Mouse (Mus musculus) thymus, adult 2 months (tissue): ENCODE results near the gene Ppm1h. TPM values are rescaled to one million over a fixed set of nuclear protein-coding genes. Genes with fewer than 3 reads are reported as not detected.

ENCODE experiments used
- DNase-seq: peaks from one replicate; pipeline ENCODE4 v3.0.0; 2021
- H3K27ac ChIP-seq: fragments of 200-500 bp; 2 replicates; pipeline ENCODE4 v1.5.1; 2012; ENCODE audit warnings: low read length, control low read depth; ENCODE audit not compliant: control insufficient read depth, insufficient read depth
- H3K27me3 ChIP-seq: fragments of 200-500 bp; 2 replicates; pipeline ENCODE4 v1.6.1; 2012; ENCODE audit warnings: mild to moderate bottlenecking, low read length, moderate library complexity, mixed read lengths; ENCODE audit not compliant: control insufficient read depth, insufficient read depth
- H3K36me3 ChIP-seq: fragments of 200-500 bp; 2 replicates; pipeline ENCODE4 v1.6.1; 2012; ENCODE audit warnings: mild to moderate bottlenecking, low read length, moderate library complexity; ENCODE audit not compliant: control insufficient read depth, insufficient read depth
- H3K4me1 ChIP-seq: fragments of 200-500 bp; replicated peaks from 2 replicates; pipeline ENCODE4 v1.6.1; 2012; ENCODE audit warnings: low read length; ENCODE audit not compliant: control insufficient read depth, insufficient read depth
- H3K4me3 ChIP-seq: fragments of 200-500 bp; 2 replicates; pipeline ENCODE4 v1.5.1; 2012; ENCODE audit warnings: mild to moderate bottlenecking, low read length, control low read depth, moderate library complexity; ENCODE audit not compliant: control insufficient read depth, insufficient read depth
- CTCF ChIP-seq: fragments of 200-500 bp; IDR thresholded peaks from 2 replicates; pipeline ENCODE4 v1.5.1; 2012; ENCODE audit warnings: mild to moderate bottlenecking, control low read depth, low read length, moderate library complexity, borderline replicate concordance; ENCODE audit not compliant: control insufficient read depth, poor library complexity, insufficient read depth; ENCODE audit errors: extremely low read depth
- POLR2A ChIP-seq: fragments of 200-500 bp; IDR thresholded peaks from 2 replicates; pipeline ENCODE4 v1.6.1; 2012; ENCODE audit warnings: mild to moderate bottlenecking, low read length, control low read depth, moderate library complexity; ENCODE audit not compliant: control insufficient read depth, poor library complexity, insufficient read depth; ENCODE audit errors: extremely low read depth
- WGBS: fragments of 180-500 bp; shearing (Covaris S2); methylation state at CpG from one replicate; pipeline ENCODE4 v1.1.7; 2018; 5-methylcytosine and 5-hydroxymethylcytosine counted together
- polyA plus RNA-seq: library from polyadenylated mRNA; depleted of rRNA; stranded (reverse); fragments of >200 nt; gene quantifications from 2 replicates; pipeline ENCODE4 v1.2.3, GENCODE M21; 2012

Gene Ppm1h
- polyA plus RNA-seq, 1 experiment, result 61.7 TPM

DNA sequence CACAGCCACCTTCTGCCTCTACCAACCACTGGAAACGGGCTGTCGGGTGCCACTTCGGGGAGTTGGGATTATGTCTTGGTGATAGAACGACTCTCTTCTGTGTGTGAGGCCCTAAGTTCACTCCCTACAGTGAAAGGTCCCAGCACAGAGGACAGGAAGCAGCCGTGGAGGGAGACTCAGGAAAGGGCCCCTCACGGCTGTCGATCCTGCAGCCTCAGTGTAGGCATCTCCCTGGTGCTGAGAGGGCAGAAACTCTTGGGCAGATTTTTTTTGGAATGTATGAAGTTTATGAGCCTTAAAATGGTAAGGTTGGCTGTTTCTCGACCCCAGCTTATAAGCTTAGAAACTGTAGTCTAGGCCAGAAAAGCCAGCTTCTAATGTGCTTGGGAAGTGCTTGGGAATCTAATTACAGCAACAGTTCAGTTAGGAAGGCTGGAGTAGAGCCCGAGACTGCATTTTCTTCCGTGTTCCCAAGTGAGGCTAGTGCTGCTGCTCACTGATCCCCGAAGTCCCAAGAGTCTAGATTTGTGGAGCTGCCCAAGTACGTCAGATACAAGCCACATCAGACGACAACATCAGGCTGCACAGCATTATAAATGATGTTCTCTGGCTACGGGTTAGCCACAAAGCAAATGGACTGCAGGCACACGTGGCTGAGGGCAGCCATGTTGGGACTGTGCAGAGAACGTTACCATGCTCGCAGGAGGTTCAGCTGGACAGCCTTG is 177.6 kb downstream of the Ppm1h start:
- TF ChIP-seq CTCF, result no peak
- TF ChIP-seq POLR2A, result no peak
- Histone ChIP-seq H3K4me3 (no peak overlapping the region), H3K36me3 (peaks cover 8% of the 10 kb centered on the region; the same call in 1 of the 2 replicates), H3K4me1 (peaks cover 6% of the 10 kb centered on the region; the same call in 1 of the 2 replicates), H3K27me3 (no peaks in the 10 kb centered on the region), H3K27ac (no peak overlapping the region)
- DNase-seq, result no peak
- WGBS, result 84% methylated on average over 17 of the region's 17 CpGs

DNA sequence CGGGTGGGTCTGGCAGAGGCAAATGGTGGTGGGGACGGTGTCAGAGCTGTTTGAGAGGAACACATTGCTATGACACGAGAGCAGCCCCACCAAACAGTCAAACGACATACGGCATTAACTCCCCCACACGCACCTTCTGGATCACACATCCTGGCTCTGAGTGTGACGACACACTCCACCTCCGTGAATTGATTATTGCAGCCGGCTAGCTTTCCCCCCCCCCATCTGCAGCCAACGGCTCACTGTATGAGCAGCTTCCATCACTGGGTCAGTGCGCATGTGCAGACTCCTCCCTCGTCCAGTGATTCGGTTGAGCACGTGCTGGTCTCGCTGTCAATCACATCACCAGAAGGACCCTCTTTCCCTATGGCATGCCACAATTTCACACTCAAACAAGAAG is 178.6 kb downstream of the Ppm1h start:
- Histone ChIP-seq H3K4me1 (peaks cover 6% of the 10 kb centered on the region; the same call in 1 of the 2 replicates), H3K27me3 (no peaks in the 10 kb centered on the region), H3K4me3 (no peak overlapping the region), H3K36me3 (peaks cover 9% of the 10 kb centered on the region; the same call in 1 of the 2 replicates), H3K27ac (no peak overlapping the region)
- 98% methylated on average over 15 of the region's 15 CpGs for WGBS
- DNase-seq, result no peak
- TF ChIP-seq CTCF (no peak), POLR2A (no peak)

DNA sequence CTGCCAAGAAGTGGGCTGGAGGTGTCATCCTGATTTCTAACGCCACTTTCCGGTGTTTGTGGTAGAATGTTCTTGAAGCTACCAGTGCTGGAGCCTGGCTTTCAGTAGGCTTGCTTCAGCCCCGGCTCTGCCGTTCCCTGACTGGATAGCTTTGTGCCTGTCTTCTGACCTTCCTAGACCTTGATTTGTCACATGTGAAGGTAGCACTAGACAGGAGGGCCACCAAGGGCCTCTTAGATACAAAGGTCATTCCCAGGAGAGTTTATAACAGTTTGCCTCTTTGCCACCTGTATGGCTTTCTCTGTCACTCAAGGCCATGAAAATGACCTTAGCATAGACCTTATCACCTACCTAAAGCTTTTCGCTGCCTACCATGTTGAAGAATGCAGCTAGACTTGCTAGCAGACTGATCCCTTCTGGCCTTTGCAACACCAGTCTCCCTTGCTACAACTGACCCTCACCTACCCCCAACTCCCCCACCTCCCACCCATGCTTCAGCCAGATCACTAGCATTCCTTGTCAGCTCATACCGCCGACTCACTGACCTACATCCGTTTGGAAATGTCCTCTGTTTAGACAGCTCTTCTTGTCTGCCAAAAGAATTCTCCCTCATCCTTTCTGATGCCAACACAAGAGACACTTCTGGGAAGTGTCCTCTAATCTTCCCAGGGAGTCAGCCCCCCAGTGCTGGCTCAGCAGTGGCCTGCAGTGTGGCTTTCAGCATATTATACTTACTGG is 180.5 kb downstream of the Ppm1h start:
- H3K4me1 ChIP-seq, result peaks cover 6% of the 10 kb centered on the region; the same call in 1 of the 2 replicates
- H3K27ac ChIP-seq, result no peak overlapping the region
- TF ChIP-seq POLR2A, result no peak
- TF ChIP-seq CTCF, result no peak
- no peak overlapping the region for H3K4me3 ChIP-seq
- peaks cover 15% of the 10 kb centered on the region for H3K36me3 ChIP-seq
- no peaks in the 10 kb centered on the region for H3K27me3 ChIP-seq
- no peak for DNase-seq
- 96% methylated on average over 8 of the region's 8 CpGs for WGBS

GRCm38 (mm10) chr10:122859642-122859997 is 181.1 kb downstream of the Ppm1h start:
- 93% methylated on average over 8 of the region's 8 CpGs for WGBS

GRCm38 (mm10) chr10:122860076-122860475 is 181.5 kb downstream of the Ppm1h start:
- Histone ChIP-seq H3K27ac (no peak overlapping the region), H3K4me3 (no peak overlapping the region), H3K36me3 (peaks cover 15% of the 10 kb centered on the region), H3K4me1 (peaks cover 6% of the 10 kb centered on the region; the same call in 1 of the 2 replicates), H3K27me3 (no peaks in the 10 kb centered on the region)
- 86% methylated on average over 7 of the region's 7 CpGs for WGBS
- no peak for TF ChIP-seq CTCF
- TF ChIP-seq POLR2A, result no peak
- DNase-seq, result no peak

More at GRCm38 (mm10) chr10:122859642-122859997, 181.1 kb downstream of the Ppm1h start:
- no peaks in the 10 kb centered on the region for H3K27me3 ChIP-seq
- TF ChIP-seq POLR2A, result no peak
- DNase-seq, result no peak
- H3K4me1 ChIP-seq, result peaks cover 6% of the 10 kb centered on the region; the same call in 1 of the 2 replicates
- no peak overlapping the region for H3K27ac ChIP-seq
- H3K36me3 ChIP-seq, result peaks cover 15% of the 10 kb centered on the region
- no peak overlapping the region for H3K4me3 ChIP-seq

DNA sequence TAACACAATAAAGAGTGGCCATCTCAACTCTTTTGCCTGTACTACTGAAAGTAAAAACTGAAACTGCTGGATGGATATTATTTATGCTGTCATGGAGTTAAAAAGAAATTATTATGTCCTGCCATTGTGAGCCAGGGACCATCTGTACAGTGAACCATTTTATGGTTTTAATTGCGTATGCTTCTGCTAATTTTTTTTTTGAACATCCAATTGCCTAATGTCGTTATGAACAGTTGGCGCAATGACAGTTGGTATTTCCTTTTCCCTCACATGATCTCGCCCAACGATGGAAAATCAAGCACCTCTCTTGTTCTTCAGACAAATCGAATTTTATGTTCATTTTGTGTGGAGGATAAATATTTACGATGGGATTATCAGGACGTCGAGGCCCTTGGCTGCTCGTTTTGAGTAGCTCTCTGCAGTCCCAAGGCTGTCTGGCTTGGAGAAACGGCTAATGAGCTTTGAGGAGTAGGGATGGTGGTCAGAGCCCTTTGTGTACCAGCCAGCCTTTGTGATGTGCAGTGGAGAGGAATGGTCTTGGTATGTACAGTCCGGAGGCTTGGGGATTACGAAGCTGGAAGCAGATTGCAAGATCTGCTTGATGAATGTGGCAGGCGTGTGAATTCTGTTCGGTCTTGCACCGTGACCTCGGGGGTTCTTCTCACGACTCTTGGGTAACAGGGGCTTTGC is 183.3 kb downstream of the Ppm1h start:
- TF ChIP-seq POLR2A (no peak), CTCF (no peak)
- Histone ChIP-seq H3K4me3 (no peak overlapping the region), H3K4me1 (no peaks in the 10 kb centered on the region), H3K27ac (no peak overlapping the region), H3K27me3 (no peaks in the 10 kb centered on the region), H3K36me3 (peaks cover 15% of the 10 kb centered on the region)
- no peak for DNase-seq
- WGBS, result 95% methylated on average over 18 of the region's 18 CpGs

DNA sequence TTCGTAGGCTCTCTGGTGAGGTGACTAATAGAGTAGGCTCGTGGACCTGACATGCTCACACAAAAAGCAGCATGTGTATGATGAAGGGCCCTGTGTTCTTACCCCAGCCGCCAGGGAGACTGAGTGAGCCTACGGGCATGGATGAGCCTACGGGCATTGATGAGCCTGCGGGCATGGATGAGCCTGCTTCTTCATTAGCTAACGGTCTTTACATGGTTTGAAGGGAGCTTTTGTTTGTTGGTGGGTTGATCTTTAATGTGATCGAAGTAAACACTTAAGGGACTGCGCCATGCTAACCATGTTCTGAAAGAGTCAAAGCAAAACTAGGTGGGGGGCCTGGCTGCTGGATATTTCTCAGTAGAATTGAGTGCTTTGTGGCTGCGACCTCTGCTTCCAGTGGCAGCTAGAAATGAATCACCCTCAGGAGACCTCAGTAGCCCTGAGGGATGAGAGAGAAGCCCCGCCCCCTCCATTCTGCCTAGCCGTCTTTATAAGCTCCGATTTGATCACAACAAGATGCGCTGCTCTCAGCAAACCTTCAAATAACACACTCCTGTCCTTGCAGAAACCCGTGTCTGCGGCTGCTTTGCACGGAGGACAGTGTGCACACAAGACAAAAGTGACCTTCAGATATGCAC is 183.9 kb downstream of the Ppm1h start:
- WGBS, result 96% methylated on average over 17 of the region's 17 CpGs
- peaks cover 10% of the 10 kb centered on the region for H3K36me3 ChIP-seq
- no peaks in the 10 kb centered on the region for H3K27me3 ChIP-seq
- TF ChIP-seq CTCF (no peak), POLR2A (no peak)
- no peak for DNase-seq
- no peaks in the 10 kb centered on the region for H3K4me1 ChIP-seq
- no peak overlapping the region for H3K4me3 ChIP-seq
- H3K27ac ChIP-seq, result no peak overlapping the region
